Mouse (Mus musculus): Measurements from ENCODE around the gene Grin2d.

DNA sequence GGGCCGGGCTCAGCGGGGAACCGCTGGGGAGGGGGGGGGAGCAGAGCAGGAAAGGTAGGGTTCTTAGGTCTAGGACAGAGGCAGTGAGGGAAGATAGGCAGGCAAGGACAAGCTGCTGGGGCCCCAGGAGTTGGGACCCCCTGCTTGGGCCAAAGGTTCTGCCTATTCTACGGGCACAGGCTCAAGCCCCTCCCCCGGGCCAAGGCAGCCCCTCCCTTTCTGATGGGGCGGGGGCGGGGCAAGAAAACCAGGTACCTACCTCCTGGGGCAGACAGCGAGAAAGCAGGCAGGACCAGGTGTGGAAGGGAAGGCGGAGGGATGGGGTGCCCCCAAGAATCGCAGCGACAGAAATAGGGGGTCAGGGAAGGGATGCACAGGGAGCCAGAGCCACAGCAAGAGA, 69.7 kb downstream of the Grin2d start:
- TF ChIP-seq CTCF (IDR thresholded peaks at IDR 0.05; ENCODE audit: control insufficient read depth, insufficient read depth, insufficient replicate concordance, low read depth, low read length), result no peak
- no peak for TF ChIP-seq POLR2A (IDR thresholded peaks at IDR 0.05; ENCODE audit: control insufficient read depth, low read depth, low read length)

Measured in testis, adult 2 months (tissue).